Mouse (Mus musculus): ENCODE measurements around the gene Rem2. TPM values are rescaled to one million over a fixed set of nuclear protein-coding genes. Genes with fewer than 3 reads are reported as not detected.
A peak's percentile ranks its signal among the peaks of the same experiment; 100 is the strongest.

Gene Rem2
- total RNA-seq (2014; fragmentation: Nextera tagmentation): 0.50 and 3.5 TPM in 2 replicates
- total RNA-seq (2017): 0.80 and 2.0 TPM in 2 replicates

GRCm38 (mm10) chr14:54475941-54476844 lies at the start of gene Rem2:
Gene Rem2, plus strand, starts transcription at chr14:54476100.
- no peak for ATAC-seq (replicated peaks; ENCODE audit: low FRiP score, low TSS enrichment, poor library complexity, severe bottlenecking)

GRCm38 (mm10) chr14:54426689-54427398 lies 49.1 kb upstream of the Rem2 start, which contains the start of gene Mrpl52:
Gene Mrpl52, plus strand, starts transcription at chr14:54426909.
- peak; percentile 71 for ATAC-seq (replicated peaks; ENCODE audit: low FRiP score, low TSS enrichment, poor library complexity, severe bottlenecking)

GRCm38 (mm10) chr14:54427696-54428095 lies 48.2 kb upstream of the Rem2 start:
- no peak for ATAC-seq (replicated peaks; ENCODE audit: low FRiP score, low TSS enrichment, poor library complexity, severe bottlenecking)

GRCm38 (mm10) chr14:54428421-54428820 lies 47.5 kb upstream of the Rem2 start:
- no peak for ATAC-seq (replicated peaks; ENCODE audit: low FRiP score, low TSS enrichment, poor library complexity, severe bottlenecking)

- no peak for ATAC-seq (replicated peaks; ENCODE audit: low FRiP score, low TSS enrichment, poor library complexity, severe bottlenecking)
Measured at GRCm38 (mm10) chr14:54429332-54430093, 46.4 kb upstream of the Rem2 start.

- no peak for ATAC-seq (replicated peaks; ENCODE audit: low FRiP score, low TSS enrichment, poor library complexity, severe bottlenecking)
Measured at GRCm38 (mm10) chr14:54430406-54431145, 45.3 kb upstream of the Rem2 start.

- ATAC-seq (replicated peaks; ENCODE audit: low FRiP score, low TSS enrichment, poor library complexity, severe bottlenecking): peak; percentile 19; the same call in 1 of the 2 replicates
Measured at GRCm38 (mm10) chr14:54431334-54432077, 44.4 kb upstream of the Rem2 start, which contains the start of gene Mmp14. Gene Mmp14, plus strand, starts transcription at chr14:54431612.

- ATAC-seq (replicated peaks; ENCODE audit: low FRiP score, low TSS enrichment, poor library complexity, severe bottlenecking): peak; percentile 57
Measured at GRCm38 (mm10) chr14:54432078-54432836, 43.6 kb upstream of the Rem2 start.

GRCm38 (mm10) chr14:54432837-54433830 lies 42.8 kb upstream of the Rem2 start:
- no peak for ATAC-seq (replicated peaks; ENCODE audit: low FRiP score, low TSS enrichment, poor library complexity, severe bottlenecking)

GRCm38 (mm10) chr14:54433941-54434531 lies 41.9 kb upstream of the Rem2 start:
- ATAC-seq (replicated peaks; ENCODE audit: low FRiP score, low TSS enrichment, poor library complexity, severe bottlenecking): no peak

GRCm38 (mm10) chr14:54435194-54435918 lies 40.5 kb upstream of the Rem2 start:
- no peak for ATAC-seq (replicated peaks; ENCODE audit: low FRiP score, low TSS enrichment, poor library complexity, severe bottlenecking)

- ATAC-seq (replicated peaks; ENCODE audit: low FRiP score, low TSS enrichment, poor library complexity, severe bottlenecking): no peak
Measured at GRCm38 (mm10) chr14:54439155-54439554, 36.7 kb upstream of the Rem2 start.

GRCm38 (mm10) chr14:54439610-54440009 lies 36.3 kb upstream of the Rem2 start:
- no peak for ATAC-seq (replicated peaks; ENCODE audit: low FRiP score, low TSS enrichment, poor library complexity, severe bottlenecking)

GRCm38 (mm10) chr14:54440538-54440937 lies 35.4 kb upstream of the Rem2 start:
- ATAC-seq (replicated peaks; ENCODE audit: low FRiP score, low TSS enrichment, poor library complexity, severe bottlenecking): no peak

- ATAC-seq (replicated peaks; ENCODE audit: low FRiP score, low TSS enrichment, poor library complexity, severe bottlenecking): no peak
Measured at GRCm38 (mm10) chr14:54441365-54441764, 34.5 kb upstream of the Rem2 start.
